Mouse (Mus musculus) T-helper 17 cell (primary cell): ENCODE measurements around the gene Elavl2.

Experiments used
- in situ Hi-C, 2 experiments: fragments of 300-600 bp; cut with MboI, MseI; formaldehyde crosslinking; loops; 1 replicate in 1 of 2; 2 replicates in 1 of 2; pipeline ENCODE4 v1.15.1; 2025; ENCODE audit warnings: high pct_unique_total_duplicates in 2 of 2

Elavl2 gene

GRCm38 (mm10) chr4:91400423-91400822, at the start of gene Elavl2:
Elavl2 (minus strand) TSS chr4:91400785.
- in situ Hi-C loops = no loop called here

- in situ Hi-C loops = no loop called here
These were observed 47.3 kb upstream of the Elavl2 start for GRCm38 (mm10) chr4:91447887-91448286.

GRCm38 (mm10) chr4:91415582-91415981, 15.0 kb upstream of the Elavl2 start:
- in situ Hi-C loops = no loop called here

- in situ Hi-C loops = no loop called here
These were observed 4.5 kb upstream of the Elavl2 start for GRCm38 (mm10) chr4:91405047-91405446.

- in situ Hi-C loops = no loop called here
These were observed 932 bp downstream of the Elavl2 start for GRCm38 (mm10) chr4:91399510-91400196.

GRCm38 (mm10) chr4:91391987-91392598, 8.5 kb downstream of the Elavl2 start:
- in situ Hi-C loops = no loop called here

GRCm38 (mm10) chr4:91387701-91388100, 12.9 kb downstream of the Elavl2 start:
- in situ Hi-C loops = no loop called here

- in situ Hi-C loops = no loop called here
These were observed 19.4 kb downstream of the Elavl2 start for GRCm38 (mm10) chr4:91381201-91381627.

GRCm38 (mm10) chr4:91380341-91381117, 20.1 kb downstream of the Elavl2 start:
- in situ Hi-C loops = no loop called here

- in situ Hi-C loops = no loop called here
These were observed 21.0 kb downstream of the Elavl2 start for GRCm38 (mm10) chr4:91379559-91379958.

- in situ Hi-C loops = no loop called here
These were observed 24.2 kb downstream of the Elavl2 start for GRCm38 (mm10) chr4:91376317-91376910.

GRCm38 (mm10) chr4:91375372-91375687, 25.3 kb downstream of the Elavl2 start:
- in situ Hi-C loops = no loop called here

GRCm38 (mm10) chr4:91374571-91375371, 25.8 kb downstream of the Elavl2 start:
- in situ Hi-C loops = no loop called here

GRCm38 (mm10) chr4:91372844-91373243, 27.7 kb downstream of the Elavl2 start:
- in situ Hi-C loops = no loop called here

- in situ Hi-C loops = no loop called here
These were observed 28.8 kb downstream of the Elavl2 start for GRCm38 (mm10) chr4:91371819-91372215.

- in situ Hi-C loops = no loop called here
These were observed 29.3 kb downstream of the Elavl2 start for GRCm38 (mm10) chr4:91371131-91371818.

- in situ Hi-C loops = no loop called here
These were observed 35.3 kb downstream of the Elavl2 start for GRCm38 (mm10) chr4:91365276-91365675.

GRCm38 (mm10) chr4:91363963-91364362, 36.6 kb downstream of the Elavl2 start:
- in situ Hi-C loops = no loop called here

GRCm38 (mm10) chr4:91362520-91362919, 38.1 kb downstream of the Elavl2 start:
- in situ Hi-C loops = no loop called here

GRCm38 (mm10) chr4:91353138-91353537, 47.4 kb downstream of the Elavl2 start:
- in situ Hi-C loops = no loop called here

GRCm38 (mm10) chr4:91349579-91349978, 51.0 kb downstream of the Elavl2 start:
- in situ Hi-C loops = no loop called here
